Mouse (Mus musculus) neural tube, embryonic 10.5 days (tissue): Measurements from ENCODE around the gene U2af2.
"Not testable (repeated sequence)": the region's sequence is repeated elsewhere in the genome, so short reads cannot be mapped to it uniquely, and the experiment has no call there.

Source experiments
- DNase-seq: peaks from one replicate; pipeline ENCODE4 v3.0.0-alpha.2; 2017; ENCODE audit warnings: low spot score; ENCODE audit errors: extremely low spot score

The U2af2 gene

GRCm38 (mm10) chr7:5073586-5073985 is 11.6 kb downstream of the U2af2 start:
- DNase-seq = no peak

- DNase-seq = no peak
Measured at GRCm38 (mm10) chr7:5074984-5075383, 13.0 kb downstream of the U2af2 start.

- no peak for DNase-seq
Measured at GRCm38 (mm10) chr7:5076931-5077330, 15.0 kb downstream of the U2af2 start.

- not testable (repeated sequence) for DNase-seq
Measured at GRCm38 (mm10) chr7:5079365-5080009, 17.5 kb downstream of the U2af2 start.

- peak; percentile 96 for DNase-seq
Measured at GRCm38 (mm10) chr7:5080010-5080751, 18.2 kb downstream of the U2af2 start, which contains the start of gene Epn1. Gene Epn1 (plus strand): TSS chr7:5080235.

GRCm38 (mm10) chr7:5080815-5081214 is 18.9 kb downstream of the U2af2 start:
- peak; percentile 23 for DNase-seq

- DNase-seq = no peak
Measured at GRCm38 (mm10) chr7:5081241-5081640, 19.3 kb downstream of the U2af2 start.

- no peak for DNase-seq
Measured at GRCm38 (mm10) chr7:5081939-5082338, 20.0 kb downstream of the U2af2 start.

GRCm38 (mm10) chr7:5083325-5084105 is 21.6 kb downstream of the U2af2 start:
- DNase-seq = no peak

- no peak for DNase-seq
Measured at GRCm38 (mm10) chr7:5085512-5085911, 23.6 kb downstream of the U2af2 start.

GRCm38 (mm10) chr7:5086921-5087440 is 25.0 kb downstream of the U2af2 start:
- no peak for DNase-seq

- no peak for DNase-seq
Measured at GRCm38 (mm10) chr7:5087886-5088285, 25.9 kb downstream of the U2af2 start.

GRCm38 (mm10) chr7:5089853-5090252 is 27.9 kb downstream of the U2af2 start:
- no peak for DNase-seq

- DNase-seq = no peak
Measured at GRCm38 (mm10) chr7:5091008-5091728, 29.2 kb downstream of the U2af2 start.

- no peak for DNase-seq
Measured at GRCm38 (mm10) chr7:5092381-5092780, 30.4 kb downstream of the U2af2 start.

- no peak for DNase-seq
Measured at GRCm38 (mm10) chr7:5092831-5093510, 31.0 kb downstream of the U2af2 start.

GRCm38 (mm10) chr7:5098769-5099168 is 36.8 kb downstream of the U2af2 start:
- DNase-seq = no peak

- no peak for DNase-seq
Measured at GRCm38 (mm10) chr7:5099796-5100195, 37.9 kb downstream of the U2af2 start.

- no peak for DNase-seq
Measured at GRCm38 (mm10) chr7:5101066-5101663, 39.2 kb downstream of the U2af2 start.

GRCm38 (mm10) chr7:5102564-5102963 is 40.6 kb downstream of the U2af2 start:
- DNase-seq = no peak
